Mouse (Mus musculus) retina, postnatal 1 day (tissue): Measurements from ENCODE around the gene Gnl2.

ENCODE experiments used
- DNase-seq: peaks from one replicate; pipeline ENCODE4 v3.0.0-alpha.2; 2012

The Gnl2 gene

GRCm38 (mm10) chr4:125015806-125016635 is at the start of gene Gnl2:
Gnl2 (plus strand) TSS chr4:125016585.
- DNase-seq = no peak

GRCm38 (mm10) chr4:124968711-124969110 is 47.7 kb upstream of the Gnl2 start:
- DNase-seq = peak; percentile 35

- DNase-seq = no peak
These were observed 47.1 kb upstream of the Gnl2 start for GRCm38 (mm10) chr4:124969219-124969848.

GRCm38 (mm10) chr4:124970194-124970593 is 46.2 kb upstream of the Gnl2 start:
- DNase-seq = no peak

GRCm38 (mm10) chr4:124970677-124971076 is 45.7 kb upstream of the Gnl2 start:
- peak; percentile 18 for DNase-seq

- no peak for DNase-seq
These were observed 45.3 kb upstream of the Gnl2 start for GRCm38 (mm10) chr4:124971094-124971493.

GRCm38 (mm10) chr4:124972316-124972715 is 44.1 kb upstream of the Gnl2 start:
- DNase-seq = no peak

GRCm38 (mm10) chr4:124973296-124973695 is 43.1 kb upstream of the Gnl2 start:
- DNase-seq = peak; percentile 60

- no peak for DNase-seq
These were observed 38.2 kb upstream of the Gnl2 start for GRCm38 (mm10) chr4:124978201-124978600.

GRCm38 (mm10) chr4:124983893-124984526 is 32.4 kb upstream of the Gnl2 start:
- no peak for DNase-seq

GRCm38 (mm10) chr4:124984871-124985670 is 31.3 kb upstream of the Gnl2 start:
- DNase-seq = no peak

- DNase-seq = no peak
These were observed 30.4 kb upstream of the Gnl2 start, which contains the start of gene Rspo1 for GRCm38 (mm10) chr4:124985671-124986602. Rspo1 (plus strand) TSS chr4:124986430.

GRCm38 (mm10) chr4:124986739-124987710 is 29.4 kb upstream of the Gnl2 start:
- no peak for DNase-seq

- DNase-seq = no peak
These were observed 28.7 kb upstream of the Gnl2 start for GRCm38 (mm10) chr4:124987711-124988097.

- no peak for DNase-seq
These were observed 28.0 kb upstream of the Gnl2 start for GRCm38 (mm10) chr4:124988382-124988781.

GRCm38 (mm10) chr4:124989787-124990253 is 26.6 kb upstream of the Gnl2 start:
- DNase-seq = no peak

GRCm38 (mm10) chr4:124990325-124990724 is 26.1 kb upstream of the Gnl2 start:
- no peak for DNase-seq

- no peak for DNase-seq
These were observed 18.8 kb upstream of the Gnl2 start for GRCm38 (mm10) chr4:124997479-124998147.

GRCm38 (mm10) chr4:124999548-124999947 is 16.8 kb upstream of the Gnl2 start:
- DNase-seq = no peak

- no peak for DNase-seq
These were observed 13.4 kb upstream of the Gnl2 start for GRCm38 (mm10) chr4:125002978-125003377.
